Mouse (Mus musculus): ENCODE data around the gene Tbc1d24. TPM values are rescaled to one million over a fixed set of nuclear protein-coding genes. Genes with fewer than 3 reads are reported as not detected.

Gene Tbc1d24
- polyA plus RNA-seq, 1 experiment from 2014 or later = 30.7 TPM

DNA sequence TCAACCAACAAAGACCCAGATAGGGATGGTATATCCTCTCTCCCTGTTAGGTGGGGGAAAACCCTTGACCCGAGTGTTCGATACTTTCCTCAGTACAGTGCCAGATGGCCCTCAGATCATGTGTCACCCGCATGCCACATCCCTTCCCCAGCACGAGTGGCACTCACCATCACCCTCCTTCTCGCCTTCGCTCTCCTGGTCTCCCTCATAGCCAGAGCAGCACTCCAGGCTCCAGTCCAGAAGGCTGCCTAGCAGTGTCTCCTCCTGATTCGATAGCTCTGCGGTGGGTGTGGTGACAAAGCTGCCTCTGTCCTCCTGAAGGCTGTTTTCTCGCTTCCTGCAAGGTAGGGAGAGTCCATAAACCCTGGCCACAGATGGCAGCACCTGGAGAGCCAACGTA is 19.4 kb upstream of the Tbc1d24 start:
- WGBS = 94% methylated on average over 10 of the region's 10 CpGs
- H3K4me3 ChIP-seq = no peak overlapping the region
- no peaks in the 10 kb centered on the region for H3K27me3 ChIP-seq (replicated peaks)
- ATAC-seq (replicated peaks) = no peak
- H3K4me1 ChIP-seq = peaks cover 11% of the 10 kb centered on the region
- H3K36me3 ChIP-seq (replicated peaks) = peaks cover 8% of the 10 kb centered on the region; the same call in 1 of the 2 replicates
- H3K9me3 ChIP-seq = no peaks in the 10 kb centered on the region
- H3K4me2 ChIP-seq = no peak overlapping the region
- H3K27ac ChIP-seq = no peak overlapping the region
- no peak overlapping the region for H3K9ac ChIP-seq

DNA sequence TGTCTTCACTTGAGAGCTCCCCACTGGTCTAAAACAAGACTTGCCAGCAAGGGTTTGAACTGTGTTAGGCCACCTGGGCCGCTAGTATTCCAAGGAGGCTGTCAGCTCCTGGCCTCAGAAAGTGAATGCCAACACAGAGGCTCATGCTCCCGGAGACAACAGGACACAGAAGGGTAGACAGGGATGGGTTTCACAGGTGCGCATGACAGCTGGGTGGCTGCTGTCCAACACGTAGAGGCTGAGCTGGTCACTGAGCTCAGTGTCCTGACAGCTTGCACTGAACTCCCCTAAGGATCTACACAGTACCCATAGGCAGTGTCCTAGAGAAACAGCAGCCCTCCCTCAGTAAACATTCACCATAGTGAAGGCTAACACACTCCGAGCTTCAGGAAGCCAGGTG is 18.2 kb upstream of the Tbc1d24 start:
- H3K36me3 ChIP-seq (replicated peaks) = peaks cover 8% of the 10 kb centered on the region; the same call in 1 of the 2 replicates
- no peak for ATAC-seq (replicated peaks)
- H3K4me2 ChIP-seq = no peak overlapping the region
- H3K4me3 ChIP-seq = no peak overlapping the region
- H3K9ac ChIP-seq = no peak overlapping the region
- H3K9me3 ChIP-seq = no peaks in the 10 kb centered on the region
- H3K4me1 ChIP-seq = peaks cover 19% of the 10 kb centered on the region
- 94% methylated on average over 5 of the region's 5 CpGs for WGBS
- H3K27ac ChIP-seq = no peak overlapping the region
- no peaks in the 10 kb centered on the region for H3K27me3 ChIP-seq (replicated peaks)

DNA sequence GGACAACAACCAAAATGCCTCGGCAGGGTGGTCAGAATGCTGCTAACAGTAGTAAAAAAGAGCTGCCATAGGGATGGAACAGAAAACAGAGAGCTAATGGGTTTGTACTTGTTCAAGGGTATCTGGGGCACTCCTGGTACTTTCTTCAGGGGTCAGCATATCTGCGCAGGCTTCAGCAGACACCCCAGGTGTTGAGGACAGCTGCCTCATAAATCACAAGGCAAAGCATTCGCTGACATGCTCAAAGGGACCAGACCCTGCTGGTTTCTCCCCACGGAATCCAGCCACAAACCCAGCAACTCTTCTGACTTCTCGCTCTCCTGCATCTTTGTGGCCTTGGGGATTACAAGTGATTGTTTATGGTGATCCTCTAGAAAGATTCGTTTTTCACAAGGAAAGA is 17.3 kb upstream of the Tbc1d24 start:
- H3K9me3 ChIP-seq = no peaks in the 10 kb centered on the region
- WGBS = 81% methylated on average over 6 of the region's 6 CpGs

DNA sequence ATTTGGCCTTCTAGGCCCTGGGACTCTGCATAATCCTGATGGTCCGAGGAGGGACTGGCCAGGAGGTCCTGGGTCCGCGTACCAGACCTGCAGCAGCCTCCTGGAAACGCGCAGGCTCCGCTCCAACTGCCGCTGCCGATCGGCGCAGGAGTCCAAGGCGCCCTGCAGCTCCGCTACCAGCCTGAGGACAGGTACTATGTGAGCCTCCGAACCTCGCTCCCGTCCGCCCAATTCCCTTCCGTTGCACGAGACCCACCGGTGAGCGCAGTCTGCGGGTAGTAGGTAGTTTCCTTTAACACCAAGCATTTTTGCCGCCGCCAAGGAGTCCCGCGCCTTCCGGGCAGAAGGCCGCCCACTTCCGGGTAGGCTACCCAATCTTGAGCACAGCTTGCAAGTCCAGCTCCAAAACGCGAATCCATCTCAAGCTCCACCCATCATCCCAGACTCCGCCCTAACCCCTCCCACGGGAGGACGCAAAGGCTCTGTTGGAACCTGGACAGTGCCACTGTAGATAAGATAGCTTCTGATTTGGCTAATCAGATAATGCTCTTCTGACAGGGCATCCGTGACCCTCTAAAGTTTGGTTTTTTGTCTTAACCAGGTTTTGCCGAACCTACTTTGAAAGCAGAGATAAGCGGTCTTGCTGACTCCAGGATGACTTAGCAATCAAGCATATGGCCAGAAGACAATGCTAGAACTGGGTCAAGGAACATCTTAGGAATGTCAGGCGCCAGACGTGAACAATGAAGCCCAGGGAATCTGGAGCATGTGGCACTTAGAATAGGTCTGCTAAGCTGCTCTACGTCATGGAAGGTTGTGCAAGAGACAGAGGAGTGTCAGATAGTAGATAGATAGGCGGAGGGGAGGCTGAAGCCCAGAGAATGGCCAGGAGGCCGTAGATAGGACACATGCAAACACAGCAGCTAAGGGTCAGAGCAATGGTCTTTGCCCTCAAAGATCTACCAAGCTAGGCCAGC is 15.4 kb upstream of the Tbc1d24 start, which contains the start of gene Tedc2:
TSS of gene Tedc2 (minus strand) at position 417 of the 977 bp plus-strand sequence.
- Histone ChIP-seq H3K27me3 (replicated peaks) (no peaks in the 10 kb centered on the region), H3K36me3 (replicated peaks) (peaks cover 14% of the 10 kb centered on the region; the same call in 1 of the 2 replicates), H3K4me2 (peak within 1 kb of the TSS; percentile 95), H3K27ac (peak within 1 kb of the TSS; percentile 76), H3K4me3 (peak within 1 kb of the TSS; percentile 95), H3K4me1 (peaks cover 19% of the 10 kb centered on the region), H3K9ac (peak within 1 kb of the TSS; percentile 78), H3K9me3 (no peaks in the 10 kb centered on the region)
- WGBS = 5% methylated on average over 41 of the region's 41 CpGs
- ATAC-seq (replicated peaks) = peak; percentile 96

More for the DNA sequence above, 17.3 kb upstream of the Tbc1d24 start:
- H3K27ac ChIP-seq = no peak overlapping the region
- ATAC-seq (replicated peaks) = no peak
- H3K4me2 ChIP-seq = no peak overlapping the region
- H3K36me3 ChIP-seq (replicated peaks) = peaks cover 8% of the 10 kb centered on the region; the same call in 1 of the 2 replicates
- H3K27me3 ChIP-seq (replicated peaks) = no peaks in the 10 kb centered on the region
- H3K9ac ChIP-seq = no peak overlapping the region
- no peak overlapping the region for H3K4me3 ChIP-seq
- H3K4me1 ChIP-seq = peaks cover 19% of the 10 kb centered on the region

DNA sequence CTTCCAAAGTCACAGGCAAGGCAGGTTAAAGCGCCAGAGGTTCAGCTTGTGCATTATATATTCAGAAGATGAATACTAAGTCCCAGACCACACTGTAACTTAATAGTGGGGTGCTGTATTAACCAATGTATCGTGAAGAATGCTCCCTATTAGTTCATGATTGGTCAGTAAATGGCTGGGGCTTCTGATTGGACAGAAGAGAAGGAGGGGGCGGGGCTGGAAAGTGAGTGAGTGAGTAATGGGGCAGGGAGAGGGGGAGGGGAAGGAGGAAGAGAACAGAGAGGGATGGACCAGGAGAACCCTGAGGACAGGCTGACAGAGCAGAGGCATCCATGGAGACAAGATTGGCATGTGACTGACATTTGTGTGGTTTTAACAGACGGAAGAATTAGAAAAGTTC is 11.5 kb upstream of the Tbc1d24 start:
- Histone ChIP-seq H3K36me3 (replicated peaks) (peaks cover 10% of the 10 kb centered on the region; the same call in 1 of the 2 replicates), H3K9me3 (no peaks in the 10 kb centered on the region), H3K4me2 (no peak overlapping the region), H3K27me3 (replicated peaks) (no peaks in the 10 kb centered on the region), H3K27ac (no peak overlapping the region), H3K4me3 (no peak overlapping the region), H3K9ac (no peak overlapping the region), H3K4me1 (peaks cover 22% of the 10 kb centered on the region)
- 66% methylated on average over 4 of the region's 4 CpGs for WGBS
- no peak for ATAC-seq (replicated peaks)

DNA sequence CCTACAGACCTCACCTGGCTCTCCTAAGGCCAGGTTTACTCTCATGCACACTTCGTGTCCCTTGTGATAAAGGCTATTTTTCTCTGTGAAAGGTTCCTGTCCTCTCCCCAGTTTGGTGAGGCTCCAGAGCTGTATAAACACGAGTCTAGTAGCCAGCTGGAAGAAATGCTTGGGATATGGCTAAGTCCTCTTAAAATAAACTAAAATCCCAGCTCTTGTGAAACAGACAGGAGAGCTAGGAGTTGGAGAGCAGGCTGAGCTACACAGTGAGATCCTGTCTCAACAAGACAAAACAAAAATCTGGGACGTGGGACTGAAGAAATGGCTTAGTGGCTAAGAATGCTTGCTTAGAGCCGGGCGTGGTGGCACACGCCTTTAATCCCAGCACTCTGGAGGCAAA is 7.8 kb upstream of the Tbc1d24 start:
- ATAC-seq (replicated peaks) = no peak
- peaks cover 10% of the 10 kb centered on the region; the same call in 1 of the 2 replicates for H3K36me3 ChIP-seq (replicated peaks)
- H3K9me3 ChIP-seq = no peaks in the 10 kb centered on the region
- no peak overlapping the region for H3K4me2 ChIP-seq
- H3K9ac ChIP-seq = no peak overlapping the region
- 79% methylated on average over 6 of the region's 6 CpGs for WGBS
- H3K4me3 ChIP-seq = no peak overlapping the region
- no peaks in the 10 kb centered on the region for H3K27me3 ChIP-seq (replicated peaks)
- H3K4me1 ChIP-seq = peaks cover 32% of the 10 kb centered on the region
- no peak overlapping the region for H3K27ac ChIP-seq

DNA sequence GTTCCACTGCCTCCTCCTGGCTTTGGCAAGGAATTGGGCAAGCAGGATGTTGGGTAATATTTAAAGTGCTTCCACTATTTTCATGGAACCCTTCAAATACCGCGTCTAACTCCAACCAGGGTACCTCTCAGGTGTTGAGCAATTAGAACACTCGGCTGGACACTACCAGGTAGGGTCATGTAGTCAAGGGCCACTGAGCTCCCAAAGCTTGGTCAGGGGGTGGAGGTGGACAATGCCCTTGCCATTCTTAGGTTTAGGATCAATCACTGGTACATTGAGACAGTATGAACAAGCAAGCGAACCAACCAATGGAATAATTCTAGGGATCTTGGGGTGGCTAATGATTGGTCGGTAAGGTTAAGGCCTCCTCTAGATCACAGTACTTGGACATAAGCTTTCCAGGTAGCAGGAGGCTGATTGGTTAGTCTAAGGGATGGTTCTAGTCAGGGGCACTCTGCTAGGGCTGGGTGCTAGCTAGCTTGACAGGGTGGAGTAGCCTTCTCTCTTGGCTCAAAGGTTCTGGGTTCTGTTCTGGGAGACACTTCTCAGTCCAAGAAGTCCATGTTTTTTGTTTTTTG is 7.2 kb upstream of the Tbc1d24 start:
- peaks cover 39% of the 10 kb centered on the region for H3K4me1 ChIP-seq

DNA sequence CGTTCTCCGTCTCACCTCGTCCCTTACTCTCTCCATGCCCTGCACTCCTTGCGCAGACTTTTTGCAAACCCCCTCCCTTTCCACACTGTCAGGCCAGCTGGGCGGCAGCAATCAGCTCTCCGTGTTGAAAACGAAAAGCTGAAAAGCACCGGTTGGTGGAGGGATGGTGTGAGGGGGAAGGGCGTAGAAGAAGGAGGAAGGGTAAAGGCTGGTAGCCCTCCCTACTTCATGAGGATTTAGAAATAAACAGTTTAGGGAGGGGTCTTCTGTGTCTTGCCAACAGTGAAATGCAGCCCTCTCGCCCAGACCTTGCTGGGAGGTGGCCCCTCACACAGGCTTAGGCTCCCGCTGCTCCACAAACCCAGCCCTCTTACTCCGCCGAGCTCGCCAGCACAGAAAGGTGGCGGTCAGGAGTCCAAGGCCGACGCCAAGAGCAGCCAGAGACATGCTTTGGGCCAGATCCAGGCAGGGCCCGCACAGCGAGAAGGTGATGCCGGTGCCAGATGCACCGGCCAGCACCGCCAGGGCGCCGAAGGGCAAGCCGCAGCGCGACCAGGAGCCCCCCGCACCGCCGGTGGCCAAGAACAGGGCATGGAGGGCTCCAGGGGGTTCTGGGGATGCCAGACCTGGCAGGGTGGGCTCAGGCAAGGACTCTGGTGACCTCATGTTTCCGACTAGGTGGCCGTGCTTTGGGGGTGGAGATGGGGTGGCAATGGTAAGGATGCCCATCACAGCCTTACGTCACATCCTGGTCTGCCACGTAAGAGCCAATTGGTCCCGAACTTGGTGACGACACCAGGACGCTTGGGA is 6.5 kb upstream of the Tbc1d24 start:
- Histone ChIP-seq H3K36me3 (replicated peaks) (peaks cover 10% of the 10 kb centered on the region; the same call in 1 of the 2 replicates), H3K9me3 (no peaks in the 10 kb centered on the region), H3K9ac (peak overlapping the region; percentile 83), H3K27me3 (replicated peaks) (0 out of 2 replicates have a peak, but pooled peaks cover 7% of the 10 kb centered on the region), H3K4me3 (peak overlapping the region; percentile 55), H3K4me1 (peaks cover 46% of the 10 kb centered on the region), H3K4me2 (peak overlapping the region; percentile 99), H3K27ac (peak overlapping the region; percentile 82)
- peak; percentile 74 for ATAC-seq (replicated peaks)
- WGBS = 3% methylated on average over 37 of the region's 37 CpGs

More for the DNA sequence above, 7.2 kb upstream of the Tbc1d24 start:
- Histone ChIP-seq H3K4me3 (peak overlapping the region; percentile 55), H3K27me3 (replicated peaks) (0 out of 2 replicates have a peak, but pooled peaks cover 5% of the 10 kb centered on the region), H3K27ac (no peak overlapping the region; the same call in 1 of the 2 replicates), H3K36me3 (replicated peaks) (peaks cover 10% of the 10 kb centered on the region; the same call in 1 of the 2 replicates), H3K9me3 (no peaks in the 10 kb centered on the region), H3K9ac (no peak overlapping the region), H3K4me2 (peak overlapping the region; percentile 99)
- 25% methylated on average over 5 of the region's 5 CpGs for WGBS
- ATAC-seq (replicated peaks) = peak; percentile 14

DNA sequence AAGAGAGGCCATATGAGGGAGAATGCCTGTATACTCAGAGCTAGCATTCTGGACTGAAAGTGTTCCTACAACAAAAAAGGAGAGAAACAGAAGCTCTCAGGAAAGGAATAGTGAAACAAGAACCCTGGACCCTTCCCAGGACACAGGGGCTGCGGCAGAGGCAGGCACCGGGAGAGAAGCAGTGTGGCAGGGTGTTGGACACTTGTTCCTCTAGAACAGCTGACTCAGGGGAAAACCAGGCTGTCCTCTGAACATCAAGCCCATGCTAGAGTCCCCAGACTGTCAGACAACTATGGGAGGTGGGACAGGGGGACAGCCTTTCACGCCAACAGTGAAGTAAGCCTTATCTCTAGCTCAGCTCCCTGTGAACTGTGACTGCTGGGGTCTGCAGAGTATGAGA is 5.2 kb upstream of the Tbc1d24 start:
- Histone ChIP-seq H3K4me2 (peak overlapping the region; percentile 99; the same call in 1 of the 2 replicates), H3K9ac (no peak overlapping the region), H3K9me3 (no peaks in the 10 kb centered on the region), H3K4me1 (peaks cover 58% of the 10 kb centered on the region), H3K36me3 (replicated peaks) (peaks cover 3% of the 10 kb centered on the region; the same call in 1 of the 2 replicates), H3K27me3 (replicated peaks) (0 out of 2 replicates have a peak, but pooled peaks cover 7% of the 10 kb centered on the region), H3K27ac (no peak overlapping the region), H3K4me3 (no peak overlapping the region)
- no peak for ATAC-seq (replicated peaks)
- 75% methylated on average over 3 of the region's 3 CpGs for WGBS

DNA sequence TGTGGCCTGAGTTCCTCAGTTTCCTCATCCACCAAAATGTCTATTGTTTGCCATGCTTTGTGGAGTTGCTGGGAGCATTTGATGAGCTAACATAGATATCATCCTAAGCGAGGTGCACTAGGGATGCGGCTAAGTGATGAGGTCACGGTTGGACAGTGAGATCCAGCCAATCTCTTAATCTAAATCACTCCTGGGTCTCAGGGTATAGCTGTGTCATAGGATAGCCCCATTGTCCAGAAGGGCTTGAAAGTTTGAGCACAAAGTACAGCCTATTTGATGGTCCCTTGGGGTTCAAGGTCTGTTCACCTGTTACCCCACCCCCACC is 4.5 kb upstream of the Tbc1d24 start:
- peaks cover 59% of the 10 kb centered on the region for H3K4me1 ChIP-seq
- ATAC-seq (replicated peaks) = no peak

DNA sequence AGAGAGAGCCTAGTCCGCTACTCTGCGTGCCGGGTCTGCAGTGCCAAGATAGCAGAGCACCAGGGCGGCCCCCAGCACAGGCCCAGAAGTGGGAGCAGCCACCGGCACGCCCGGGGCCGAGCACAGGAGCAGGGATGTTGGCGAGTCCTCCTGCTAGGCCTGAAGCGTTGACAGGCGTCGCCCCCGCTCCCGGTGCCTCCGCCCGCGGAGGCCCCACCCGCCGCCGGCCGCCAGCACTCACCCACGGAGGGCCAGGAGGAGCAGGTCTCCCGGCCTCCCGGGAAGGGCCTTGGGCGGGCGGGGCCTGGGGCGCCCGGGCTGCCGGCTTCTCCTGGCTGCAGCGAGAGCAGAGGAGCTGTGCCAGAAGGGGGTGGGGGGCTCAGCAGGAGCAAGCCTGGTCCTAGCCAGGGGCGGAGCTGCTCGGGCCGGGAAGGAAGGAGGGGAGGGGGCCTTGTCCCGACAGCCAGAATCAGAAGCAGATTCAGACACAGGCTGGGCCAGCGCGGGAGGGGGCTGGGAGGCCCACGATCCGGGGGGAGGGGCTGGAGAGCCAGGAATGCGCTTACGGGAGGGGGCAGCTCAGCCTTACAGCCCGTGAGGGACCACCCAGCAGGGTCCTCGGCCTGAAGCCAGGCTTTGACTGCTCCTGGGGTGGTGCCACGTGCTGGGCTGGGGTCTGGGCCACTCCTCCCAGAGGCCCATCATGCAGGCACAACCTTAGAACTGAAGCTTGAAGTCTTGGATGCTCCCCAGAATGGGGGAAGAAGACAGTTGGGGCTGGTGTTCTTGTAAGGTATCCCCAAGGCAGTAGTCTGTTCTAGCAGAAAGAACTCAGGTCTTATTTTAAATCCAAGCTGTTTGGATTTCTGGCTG is 3.9 kb upstream of the Tbc1d24 start, which contains the start of gene Ntn3:
TSS of gene Ntn3 (minus strand) at position 489 of the 873 bp plus-strand sequence.
- H3K4me2 ChIP-seq = peak within 1 kb of the TSS; percentile 94
- peak within 1 kb of the TSS; percentile 53 for H3K9ac ChIP-seq
- ATAC-seq (replicated peaks) = no peak
- peaks cover 65% of the 10 kb centered on the region for H3K4me1 ChIP-seq
- no peaks in the 10 kb centered on the region for H3K36me3 ChIP-seq (replicated peaks)
- peak within 1 kb of the TSS; percentile 53 for H3K27ac ChIP-seq
- H3K27me3 ChIP-seq (replicated peaks) = 0 out of 2 replicates have a peak, but pooled peaks cover 7% of the 10 kb centered on the region
- no peaks in the 10 kb centered on the region for H3K9me3 ChIP-seq
- peak within 1 kb of the TSS; percentile 43 for H3K4me3 ChIP-seq
- WGBS = 2% methylated on average over 37 of the region's 43 CpGs

More for the DNA sequence above, 4.5 kb upstream of the Tbc1d24 start:
- no peaks in the 10 kb centered on the region for H3K9me3 ChIP-seq
- no peak overlapping the region for H3K9ac ChIP-seq
- H3K27ac ChIP-seq = no peak overlapping the region
- H3K36me3 ChIP-seq (replicated peaks) = no peaks in the 10 kb centered on the region
- 0 out of 2 replicates have a peak, but pooled peaks cover 7% of the 10 kb centered on the region for H3K27me3 ChIP-seq (replicated peaks)
- H3K4me3 ChIP-seq = no peak overlapping the region
- H3K4me2 ChIP-seq = peak overlapping the region; percentile 94
- 69% methylated on average over 3 of the region's 3 CpGs for WGBS
